ENCODE assay signal across 9 mouse cellular contexts in the genomic region with DNA sequence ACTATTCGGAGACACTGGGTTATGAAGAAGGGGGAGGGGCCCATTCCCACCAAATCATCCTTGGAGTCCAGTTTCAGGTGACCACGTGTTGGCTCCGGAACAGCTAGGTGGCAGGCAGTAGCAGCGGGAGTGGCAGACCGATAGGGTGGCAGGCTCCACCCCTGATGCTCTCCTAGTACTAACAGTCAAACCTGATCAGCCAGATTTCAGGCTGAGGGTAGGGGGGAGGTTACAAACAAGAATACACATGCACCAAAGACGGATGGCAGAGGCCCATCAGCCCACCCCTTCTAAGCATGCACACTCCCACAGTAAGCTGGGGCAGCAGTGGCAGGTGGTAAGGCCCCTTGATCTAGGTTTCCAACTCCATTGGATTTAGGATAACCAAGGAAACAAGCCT. TPM values are rescaled to one million over a fixed set of nuclear protein-coding genes. Genes with fewer than 3 reads are reported as not detected.
DNase-seq lines count a peak whose midpoint lies in the region; ATAC-seq lines count a peak whose summit lies in the region.
"Not testable (repeated sequence)": the region's sequence is repeated elsewhere in the genome, so short reads cannot be mapped to it uniquely, and the experiment has no call there.
"Had no signal": no experiment of that assay in that cellular context is flagged by ENCODE, and none has a peak within 500 bp of the region (broad histone marks: within the 10 kb centered on the region; RNA-seq: fewer than 3 reads in every experiment).

No protein-coding gene starts in this region.

- DNase-seq in embryo, embryonic 10.5 days (ENCODE audit: low spot score): peak; percentile 2
- peak; percentile 13 for DNase-seq in embryonic facial prominence, embryonic 11.5 days (ENCODE audit: low spot score)
- peak; percentile 62 for DNase-seq in embryonic facial prominence, embryonic 14.5 days (ENCODE audit: low spot score)
- peak; percentile 83 for DNase-seq in heart, adult 11 months
- DNase-seq in urinary bladder, postnatal 14 days (ENCODE audit: low spot score): peak; percentile 52

- H3K36me3 ChIP-seq in embryonic facial prominence, embryonic 11.5 days (replicated peaks; ENCODE audit: control insufficient read depth, insufficient read depth, low read depth, low read length); embryonic facial prominence, embryonic 14.5 days (ENCODE audit: control insufficient read depth, insufficient read depth, low read length): not testable (repeated sequence)

- not testable (repeated sequence) for ATAC-seq in embryonic facial prominence, embryonic 11.5 days (replicated peaks; ENCODE audit: insufficient number of reproducible peaks, low FRiP score, low TSS enrichment, low read depth)
- ATAC-seq in embryonic facial prominence, embryonic 14.5 days (ENCODE audit: low read depth): peak; percentile 74

- H3K27me3 ChIP-seq in embryonic facial prominence, embryonic 11.5 days (ENCODE audit: control insufficient read depth, insufficient read depth, low read length); embryonic facial prominence, embryonic 14.5 days (replicated peaks; ENCODE audit: control insufficient read depth, insufficient read depth, low read length): not testable (repeated sequence)

- H3K27ac ChIP-seq in embryonic facial prominence, embryonic 11.5 days (replicated peaks; ENCODE audit: low read depth, low read length); embryonic facial prominence, embryonic 14.5 days (replicated peaks; ENCODE audit: low read depth, low read length): not testable (repeated sequence)

- not testable (repeated sequence) for H3K4me2 ChIP-seq in embryonic facial prominence, embryonic 11.5 days (ENCODE audit: low read depth, low read length); embryonic facial prominence, embryonic 14.5 days (ENCODE audit: low read depth, low read length)

- H3K9ac ChIP-seq in embryonic facial prominence, embryonic 11.5 days (replicated peaks; ENCODE audit: low read length); embryonic facial prominence, embryonic 14.5 days (ENCODE audit: low read depth, low read length): not testable (repeated sequence)

- not testable (repeated sequence) for H3K4me3 ChIP-seq in embryonic facial prominence, embryonic 11.5 days (ENCODE audit: low read depth, low read length); embryonic facial prominence, embryonic 14.5 days (ENCODE audit: low read depth, low read length)

- not testable (repeated sequence) for H3K4me1 ChIP-seq in embryonic facial prominence, embryonic 11.5 days (ENCODE audit: control insufficient read depth, insufficient read depth, low read length); embryonic facial prominence, embryonic 14.5 days (ENCODE audit: control insufficient read depth, insufficient read depth, low read length)

- not testable (repeated sequence) for H3K9me3 ChIP-seq in embryonic facial prominence, embryonic 11.5 days (replicated peaks; ENCODE audit: control insufficient read depth, low read length); embryonic facial prominence, embryonic 14.5 days (ENCODE audit: control insufficient read depth, low read length)

- WGBS in embryonic facial prominence, embryonic 11.5 days: 75% methylated on average over 6 of the region's 6 CpGs
- 57% methylated on average over 6 of the region's 6 CpGs for WGBS in embryonic facial prominence, embryonic 14.5 days

RNA-seq across cellular contexts. Expression of gene Sf3b6, which starts 19.9 kb away (rescaled TPM):
- polyA plus RNA-seq in embryonic facial prominence, embryonic 11.5 days (2014; fragmentation: Nextera tagmentation; extraction: Ambion mirVana): 363 and 371 TPM in 2 replicates
- 245 and 248 TPM in 2 replicates for polyA plus RNA-seq in embryonic facial prominence, embryonic 14.5 days (2014; fragmentation: Nextera tagmentation; extraction: Ambion mirVana)

RNA-seq across cellular contexts. Expression of gene Fam228b, which starts 28.4 kb away (rescaled TPM):
- polyA plus RNA-seq in embryonic facial prominence, embryonic 11.5 days (2014; fragmentation: Nextera tagmentation; extraction: Ambion mirVana): 2.5 and 2.6 TPM in 2 replicates
- 3.2 and 4.9 TPM in 2 replicates for polyA plus RNA-seq in embryonic facial prominence, embryonic 14.5 days (2014; fragmentation: Nextera tagmentation; extraction: Ambion mirVana)
- polyA plus RNA-seq: activated CD4-positive, CD25-positive, alpha-beta regulatory T cell, adult 4 months; G1E had no signal

RNA-seq across cellular contexts. Expression of gene Pfn4, which starts 28.6 kb away (rescaled TPM):
- polyA plus RNA-seq in embryonic facial prominence, embryonic 11.5 days (2014; fragmentation: Nextera tagmentation; extraction: Ambion mirVana): 4.1 and 4.9 TPM in 2 replicates
- polyA plus RNA-seq in embryonic facial prominence, embryonic 14.5 days (2014; fragmentation: Nextera tagmentation; extraction: Ambion mirVana): 5.0 and 5.4 TPM in 2 replicates
- polyA plus RNA-seq: activated CD4-positive, CD25-positive, alpha-beta regulatory T cell, adult 4 months; erythroblast, embryonic 14.5 days; G1E had no signal

RNA-seq across cellular contexts. Expression of gene Fkbp1b, which starts 43.9 kb away (rescaled TPM):
- 9.4 and 16.5 TPM in 2 replicates for polyA plus RNA-seq in embryonic facial prominence, embryonic 11.5 days (2014; fragmentation: Nextera tagmentation; extraction: Ambion mirVana)
- polyA plus RNA-seq in embryonic facial prominence, embryonic 14.5 days (2014; fragmentation: Nextera tagmentation; extraction: Ambion mirVana): 33.4 and 38.0 TPM in 2 replicates
- polyA plus RNA-seq: activated CD4-positive, CD25-positive, alpha-beta regulatory T cell, adult 4 months; CD4-positive, CD25-positive, alpha-beta regulatory T cell, adult 4 months had no signal

RNA-seq across cellular contexts. Expression of gene Wdcp, which starts 45.6 kb away (rescaled TPM):
- 15.8 and 16.5 TPM in 2 replicates for polyA plus RNA-seq in embryonic facial prominence, embryonic 11.5 days (2014; fragmentation: Nextera tagmentation; extraction: Ambion mirVana)
- polyA plus RNA-seq in embryonic facial prominence, embryonic 14.5 days (2014; fragmentation: Nextera tagmentation; extraction: Ambion mirVana): 10.4 and 11.7 TPM in 2 replicates

Comparison
In these comparisons a context has a peak if more than half of its experiments do, and no peak if none do; other contexts are left out.
1. DNase-seq: peak in every context shown above with its lines; median percentile 83 in heart, adult 11 months; 62 in embryonic facial prominence, embryonic 14.5 days; 52 in urinary bladder, postnatal 14 days; 13 in embryonic facial prominence, embryonic 11.5 days; 2 in embryo, embryonic 10.5 days.